Mouse (Mus musculus): ENCODE results near the gene Amotl1. TPM values are rescaled to one million over a fixed set of nuclear protein-coding genes. Genes with fewer than 3 reads are reported as not detected.
"Not testable (repeated sequence)": the region's sequence is repeated elsewhere in the genome, so short reads cannot be mapped to it uniquely, and the experiment has no call there.

The Amotl1 gene
- polyA plus RNA-seq (2016; fragmentation: Nextera tagmentation; extraction: Ambion mirVana), result 14.1 and 14.8 TPM in 2 replicates

DNA sequence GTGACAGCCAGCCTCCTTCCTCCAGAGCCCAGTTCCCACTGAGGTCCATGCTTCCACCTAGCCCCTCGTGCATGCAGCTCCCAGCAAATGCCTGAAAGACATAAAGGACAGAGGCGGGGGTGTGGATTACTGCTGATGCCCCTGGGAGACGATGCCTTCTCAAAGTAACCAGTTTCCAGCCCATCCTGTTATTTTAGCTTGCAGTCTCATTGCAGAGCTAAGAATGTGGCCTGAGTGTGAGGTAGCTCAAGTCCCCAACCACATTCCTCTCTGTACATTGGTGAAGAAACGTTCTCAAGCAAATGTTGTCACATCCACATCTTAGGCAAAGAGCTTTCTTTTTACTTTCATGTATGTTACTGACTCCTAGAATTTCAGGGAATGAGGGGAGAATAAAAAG is at the start of gene Amotl1:
Gene Amotl1 (minus strand): TSS at position 101 of the 400 bp plus-strand sequence.
- ATAC-seq (ENCODE audit: low FRiP score), result no peak
- H3K9me3 ChIP-seq, result no peaks in the 10 kb centered on the region
- WGBS, result 54% methylated on average over 4 of the region's 4 CpGs
- no peaks in the 10 kb centered on the region for H3K27me3 ChIP-seq
- no peak within 1 kb of the TSS for H3K9ac ChIP-seq
- no peak within 1 kb of the TSS for H3K4me2 ChIP-seq
- peaks cover 29% of the 10 kb centered on the region for H3K4me1 ChIP-seq
- no peaks in the 10 kb centered on the region for H3K36me3 ChIP-seq (replicated peaks)
- no peak within 1 kb of the TSS for H3K4me3 ChIP-seq (replicated peaks)
- H3K27ac ChIP-seq, result no peak within 1 kb of the TSS

DNA sequence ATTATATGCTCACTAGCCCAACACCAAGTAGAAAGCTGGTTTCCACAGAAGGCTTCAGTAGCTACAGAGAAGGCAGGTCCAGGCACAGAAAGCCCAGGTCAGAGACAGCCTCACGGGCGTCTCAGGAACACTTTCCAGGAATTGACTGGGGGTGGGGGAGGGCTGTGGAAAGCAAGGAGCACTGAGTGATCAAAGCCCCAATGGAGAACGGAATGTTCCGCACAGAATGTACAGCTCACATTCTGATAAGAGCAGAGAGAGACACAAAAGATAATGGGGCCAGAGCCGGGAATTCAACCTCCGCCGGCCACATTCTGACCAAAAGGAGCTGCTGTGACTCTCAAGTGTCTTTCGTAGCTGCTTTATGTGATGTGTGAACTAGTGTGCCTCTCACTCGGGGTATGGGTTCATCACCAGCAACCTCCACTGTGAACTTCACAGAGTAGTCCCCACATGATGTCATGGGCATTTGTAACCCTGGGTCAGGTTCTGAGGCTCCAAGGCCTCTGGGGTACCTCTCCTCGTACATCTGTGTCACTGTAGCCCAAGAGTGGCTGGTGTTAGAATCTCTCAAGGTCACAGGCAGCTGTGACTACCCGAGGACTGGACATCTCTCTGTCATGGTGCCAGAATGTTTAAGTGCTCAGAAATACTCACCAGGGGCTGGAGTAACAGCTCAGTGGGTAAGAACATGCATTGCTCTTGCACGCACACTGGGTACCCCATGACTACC is 44.7 kb upstream of the Amotl1 start:
- Histone ChIP-seq H3K36me3 (replicated peaks) (no peaks in the 10 kb centered on the region), H3K9me3 (no peaks in the 10 kb centered on the region), H3K27me3 (no peaks in the 10 kb centered on the region), H3K4me3 (replicated peaks) (no peak overlapping the region), H3K4me1 (no peaks in the 10 kb centered on the region), H3K9ac (no peak overlapping the region), H3K4me2 (no peak overlapping the region), H3K27ac (no peak overlapping the region)
- WGBS, result 77% methylated on average over 12 of the region's 12 CpGs
- no peak for ATAC-seq (ENCODE audit: low FRiP score)

DNA sequence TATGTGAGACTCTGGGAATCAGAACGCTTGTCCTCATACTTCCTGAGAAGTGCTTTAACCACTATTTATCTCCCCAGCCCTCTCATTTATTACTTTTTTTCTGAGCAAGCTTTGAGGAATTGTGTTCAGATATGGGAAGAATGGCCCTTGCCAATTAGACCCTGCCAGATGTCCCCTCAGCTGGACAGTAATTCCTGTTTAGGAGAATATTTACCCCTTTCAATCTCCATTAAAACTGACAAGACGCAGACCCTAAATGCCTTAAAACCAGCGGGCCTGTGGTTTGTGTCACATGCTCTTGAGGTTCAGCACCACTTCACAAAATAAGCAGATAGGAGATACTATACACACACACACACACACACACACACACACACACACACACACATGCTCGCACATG is 39.5 kb upstream of the Amotl1 start:
- no peak overlapping the region for H3K4me2 ChIP-seq
- no peaks in the 10 kb centered on the region for H3K36me3 ChIP-seq (replicated peaks)
- no peak overlapping the region for H3K9ac ChIP-seq
- ATAC-seq (ENCODE audit: low FRiP score), result no peak
- H3K4me3 ChIP-seq (replicated peaks), result no peak overlapping the region
- no peak overlapping the region for H3K27ac ChIP-seq
- H3K4me1 ChIP-seq, result no peaks in the 10 kb centered on the region
- no peaks in the 10 kb centered on the region for H3K27me3 ChIP-seq
- 80% methylated on average over 4 of the region's 4 CpGs for WGBS
- H3K9me3 ChIP-seq, result no peaks in the 10 kb centered on the region

DNA sequence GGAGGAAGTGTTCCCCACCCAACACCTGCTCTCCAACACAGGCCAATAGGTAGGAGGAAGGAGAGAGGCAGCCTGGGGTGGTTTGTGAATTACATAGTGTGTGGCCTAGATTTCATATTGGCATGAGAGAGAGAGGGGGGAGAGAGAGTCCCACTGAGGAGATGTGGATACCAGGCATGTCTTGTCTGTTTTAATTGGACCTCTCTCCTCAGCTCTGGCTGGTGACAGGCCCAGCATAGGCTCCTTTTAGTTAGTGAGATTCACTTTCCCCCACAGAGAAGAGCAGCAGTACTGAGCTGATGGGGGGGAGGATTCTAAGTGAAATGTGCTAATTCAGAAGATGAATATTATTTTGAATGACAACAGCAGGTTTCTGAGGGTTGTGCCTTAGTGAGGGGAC is 37.9 kb upstream of the Amotl1 start:
- H3K9me3 ChIP-seq, result no peaks in the 10 kb centered on the region
- no peak overlapping the region for H3K27ac ChIP-seq
- H3K27me3 ChIP-seq, result no peaks in the 10 kb centered on the region
- H3K4me2 ChIP-seq, result no peak overlapping the region
- H3K4me3 ChIP-seq (replicated peaks), result no peak overlapping the region
- no peaks in the 10 kb centered on the region for H3K36me3 ChIP-seq (replicated peaks)
- no peak overlapping the region for H3K9ac ChIP-seq
- ATAC-seq (ENCODE audit: low FRiP score), result no peak
- H3K4me1 ChIP-seq, result no peaks in the 10 kb centered on the region

DNA sequence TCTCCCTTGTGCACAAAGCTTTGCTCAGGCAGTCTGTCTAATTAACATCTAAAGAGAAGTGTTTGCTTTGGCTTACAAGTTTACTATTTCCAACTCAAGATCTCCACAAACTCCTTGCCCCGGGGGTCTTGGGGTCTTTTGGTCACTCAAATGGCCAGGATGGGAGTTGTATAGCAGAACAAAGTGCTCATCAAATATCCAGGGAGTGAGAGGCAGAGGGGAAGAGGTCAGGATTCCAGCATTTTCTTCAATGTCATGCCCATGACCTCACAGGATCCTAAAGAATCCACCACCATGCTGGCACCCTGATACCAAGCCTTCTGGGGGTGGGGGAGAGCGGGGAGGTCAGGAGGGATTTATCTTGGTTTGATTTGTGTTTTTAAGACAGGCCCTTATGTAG is 35.7 kb upstream of the Amotl1 start:
- Histone ChIP-seq H3K4me2 (no peak overlapping the region), H3K4me1 (peaks cover 3% of the 10 kb centered on the region; the same call in 1 of the 2 replicates), H3K27me3 (no peaks in the 10 kb centered on the region), H3K27ac (no peak overlapping the region), H3K36me3 (replicated peaks) (no peaks in the 10 kb centered on the region), H3K4me3 (replicated peaks) (no peak overlapping the region), H3K9me3 (no peaks in the 10 kb centered on the region), H3K9ac (no peak overlapping the region)
- no peak for ATAC-seq (ENCODE audit: low FRiP score)
- WGBS, result 56% methylated on average over 2 of the region's 2 CpGs

DNA sequence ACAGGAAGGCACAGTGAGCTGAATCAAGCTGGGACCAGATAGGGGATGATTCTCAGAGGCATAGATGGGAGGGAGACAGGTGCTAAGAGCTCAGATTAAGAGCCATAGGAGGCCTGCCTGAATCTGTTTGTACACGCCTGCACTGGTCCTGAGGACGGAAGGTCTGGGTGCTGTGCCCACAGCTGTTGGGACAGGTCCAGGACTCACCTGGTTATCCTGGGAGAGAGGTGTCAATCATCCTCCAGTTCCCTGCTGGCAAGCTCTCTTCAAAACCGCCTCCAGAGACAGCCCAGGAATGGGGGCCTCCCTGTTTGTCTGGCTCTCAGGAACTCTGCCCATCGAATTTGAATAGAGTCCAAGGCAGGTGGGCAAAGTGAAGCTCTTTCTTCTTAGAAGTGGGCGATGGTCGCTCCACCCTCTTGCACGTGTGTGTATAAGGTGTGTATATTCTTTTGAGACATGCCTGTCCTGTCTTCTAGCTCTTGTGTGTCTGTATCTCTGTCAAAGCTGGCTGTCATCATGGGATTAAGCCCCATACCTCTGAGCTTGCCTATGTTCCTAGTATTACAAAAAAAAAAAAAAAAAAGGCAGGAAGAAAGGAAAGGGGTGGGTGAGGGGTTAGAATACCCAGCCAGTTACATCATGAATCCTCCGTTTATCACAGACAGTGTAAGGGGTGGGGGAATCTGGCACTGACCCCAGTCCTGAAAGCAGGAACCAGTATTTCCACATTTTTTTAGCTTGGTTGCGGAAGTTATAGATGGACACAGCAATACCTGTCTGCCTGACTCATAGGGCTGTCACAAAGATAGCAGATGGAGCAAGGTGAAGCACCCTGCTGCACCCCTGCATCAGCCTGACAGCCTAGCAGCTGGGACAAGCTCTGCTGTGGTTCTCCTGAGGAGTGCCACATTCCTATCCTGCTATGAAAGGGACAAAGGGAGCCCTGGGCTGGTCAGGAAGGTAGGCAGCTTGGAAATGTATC is 31.1 kb upstream of the Amotl1 start:
- no peak overlapping the region for H3K27ac ChIP-seq
- no peak for ATAC-seq (ENCODE audit: low FRiP score)
- H3K36me3 ChIP-seq (replicated peaks), result no peaks in the 10 kb centered on the region
- H3K4me3 ChIP-seq (replicated peaks), result no peak overlapping the region
- H3K9me3 ChIP-seq, result no peaks in the 10 kb centered on the region
- no peak overlapping the region for H3K4me2 ChIP-seq
- H3K4me1 ChIP-seq, result peaks cover 3% of the 10 kb centered on the region; the same call in 1 of the 2 replicates
- no peak overlapping the region for H3K9ac ChIP-seq
- WGBS, result 61% methylated on average over 9 of the region's 9 CpGs
- no peaks in the 10 kb centered on the region for H3K27me3 ChIP-seq

DNA sequence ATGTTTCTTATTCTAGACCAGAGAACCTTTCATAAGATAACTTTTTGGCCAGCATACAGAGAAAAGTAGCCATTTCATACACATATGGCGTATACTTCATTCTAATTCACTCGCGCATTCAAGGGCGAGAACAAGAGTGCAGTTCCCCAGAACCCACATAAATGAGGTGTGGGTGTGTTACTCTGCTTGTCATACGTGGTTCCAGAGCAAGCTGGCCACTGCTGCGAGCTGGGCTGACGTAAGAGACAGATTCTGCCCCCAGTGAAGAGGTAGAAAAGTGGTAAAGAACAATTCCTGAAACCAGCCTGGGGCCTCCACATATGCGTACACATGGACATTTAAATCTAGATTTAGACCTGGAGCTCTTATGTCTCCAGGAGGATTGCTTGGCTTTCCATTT is 29.6 kb upstream of the Amotl1 start:
- H3K27ac ChIP-seq, result no peak overlapping the region
- ATAC-seq (ENCODE audit: low FRiP score), result no peak
- no peaks in the 10 kb centered on the region for H3K36me3 ChIP-seq (replicated peaks)
- H3K4me3 ChIP-seq (replicated peaks), result no peak overlapping the region
- 94% methylated on average over 8 of the region's 8 CpGs for WGBS
- H3K4me1 ChIP-seq, result peaks cover 3% of the 10 kb centered on the region; the same call in 1 of the 2 replicates
- no peak overlapping the region for H3K9ac ChIP-seq
- H3K4me2 ChIP-seq, result no peak overlapping the region
- H3K27me3 ChIP-seq, result no peaks in the 10 kb centered on the region
- no peaks in the 10 kb centered on the region for H3K9me3 ChIP-seq

DNA sequence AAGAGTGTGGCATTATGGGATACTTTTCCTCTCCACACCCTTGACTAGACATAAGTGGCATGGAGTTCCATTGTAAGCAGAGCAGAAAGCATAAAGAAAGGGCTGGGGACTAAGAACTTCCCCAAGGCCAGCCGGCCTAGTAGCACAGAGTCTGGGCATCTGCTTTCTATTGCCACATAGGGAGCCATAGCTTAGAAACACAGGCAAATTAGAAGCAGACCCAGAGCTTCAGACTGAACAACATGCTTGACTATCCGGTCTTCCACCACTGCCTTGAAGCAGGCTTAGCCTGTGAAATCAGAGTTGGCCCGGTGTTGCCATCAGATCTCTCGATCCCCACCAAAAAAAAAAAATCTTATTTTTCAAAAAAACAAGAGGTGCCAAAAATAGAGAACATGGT is 28.3 kb upstream of the Amotl1 start:
- no peaks in the 10 kb centered on the region for H3K9me3 ChIP-seq
- H3K36me3 ChIP-seq (replicated peaks), result no peaks in the 10 kb centered on the region
- no peaks in the 10 kb centered on the region for H3K27me3 ChIP-seq
- H3K9ac ChIP-seq, result no peak overlapping the region
- no peak for ATAC-seq (ENCODE audit: low FRiP score)
- H3K4me2 ChIP-seq, result no peak overlapping the region
- H3K4me3 ChIP-seq (replicated peaks), result no peak overlapping the region
- H3K27ac ChIP-seq, result no peak overlapping the region
- WGBS, result 82% methylated on average over 4 of the region's 4 CpGs
- H3K4me1 ChIP-seq, result peaks cover 3% of the 10 kb centered on the region; the same call in 1 of the 2 replicates

DNA sequence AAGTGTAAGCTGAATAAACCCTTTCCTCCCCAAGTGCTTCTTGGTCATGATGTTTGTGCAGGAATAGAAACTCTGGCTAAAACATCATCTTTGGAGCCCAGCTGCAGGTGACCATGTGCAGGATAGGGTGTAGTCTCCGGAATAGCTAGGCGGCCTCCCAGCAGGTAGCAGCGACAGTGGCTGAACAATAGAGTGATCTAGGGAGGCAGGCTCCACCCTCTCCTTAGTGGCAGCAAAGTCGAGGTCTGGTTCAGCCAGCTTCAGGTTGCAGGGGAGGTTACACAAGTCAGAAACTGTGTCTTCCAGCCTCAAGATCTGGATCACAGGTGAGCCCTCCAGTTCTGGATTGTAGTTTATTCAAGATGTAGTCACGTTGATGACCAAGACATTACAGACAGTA is 27.1 kb upstream of the Amotl1 start:
- H3K4me2 ChIP-seq; H3K9ac ChIP-seq; H3K27ac ChIP-seq; H3K36me3 ChIP-seq (replicated peaks); ATAC-seq (ENCODE audit: low FRiP score); H3K9me3 ChIP-seq; H3K4me1 ChIP-seq; H3K4me3 ChIP-seq (replicated peaks); H3K27me3 ChIP-seq: not testable (repeated sequence)
- WGBS, result 41% methylated on average over 5 of the region's 5 CpGs

DNA sequence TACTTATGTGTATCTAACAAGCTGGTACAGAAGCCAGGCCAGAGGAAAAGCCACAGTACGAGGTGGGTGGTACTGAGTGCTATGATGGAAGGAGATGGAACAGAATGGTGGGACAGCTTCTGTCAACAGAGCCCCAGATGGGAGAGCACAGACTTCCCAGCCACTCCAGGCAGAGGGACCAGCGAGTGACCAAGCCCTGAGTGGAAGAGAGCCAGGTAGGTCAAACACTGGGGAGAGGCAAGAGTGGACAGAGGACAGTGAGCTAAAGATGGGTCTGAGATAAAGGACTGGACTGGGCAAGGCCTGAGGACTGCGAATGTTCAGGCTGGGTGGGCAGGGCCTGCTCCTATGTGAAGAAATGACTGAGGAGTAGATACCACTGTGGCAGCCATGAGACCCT is 23.5 kb upstream of the Amotl1 start:
- Histone ChIP-seq H3K27me3 (no peaks in the 10 kb centered on the region), H3K4me3 (replicated peaks) (no peak overlapping the region), H3K4me1 (no peaks in the 10 kb centered on the region), H3K9ac (no peak overlapping the region), H3K4me2 (no peak overlapping the region), H3K9me3 (no peaks in the 10 kb centered on the region), H3K36me3 (replicated peaks) (no peaks in the 10 kb centered on the region), H3K27ac (no peak overlapping the region)
- 83% methylated on average over 3 of the region's 3 CpGs for WGBS
- ATAC-seq (ENCODE audit: low FRiP score), result no peak

DNA sequence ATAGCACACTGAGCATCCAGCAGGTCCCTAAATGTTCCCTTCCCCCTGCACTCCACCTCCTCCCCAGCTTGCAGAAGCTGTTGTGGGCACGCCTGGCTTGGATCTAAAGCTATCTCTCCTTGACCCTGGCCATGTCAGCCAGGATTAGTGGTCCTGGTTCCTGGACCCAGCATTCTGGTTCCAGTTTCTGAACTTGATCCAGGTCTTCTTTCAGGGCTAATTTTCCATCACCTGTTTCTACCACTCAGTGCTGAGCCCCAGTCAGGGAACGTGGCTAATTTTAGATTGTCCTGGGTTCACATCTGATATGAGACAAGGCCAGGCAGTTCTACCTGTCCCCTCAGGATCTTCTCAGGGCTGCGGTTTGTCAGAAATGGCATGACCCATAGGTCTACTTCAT is 21.2 kb upstream of the Amotl1 start:
- Histone ChIP-seq H3K4me3 (replicated peaks) (no peak overlapping the region), H3K27me3 (no peaks in the 10 kb centered on the region), H3K4me2 (no peak overlapping the region), H3K9ac (no peak overlapping the region), H3K4me1 (no peaks in the 10 kb centered on the region), H3K9me3 (no peaks in the 10 kb centered on the region), H3K36me3 (replicated peaks) (no peaks in the 10 kb centered on the region), H3K27ac (no peak overlapping the region)
- ATAC-seq (ENCODE audit: low FRiP score), result no peak
- WGBS, result 95% methylated on average over 3 of the region's 3 CpGs

DNA sequence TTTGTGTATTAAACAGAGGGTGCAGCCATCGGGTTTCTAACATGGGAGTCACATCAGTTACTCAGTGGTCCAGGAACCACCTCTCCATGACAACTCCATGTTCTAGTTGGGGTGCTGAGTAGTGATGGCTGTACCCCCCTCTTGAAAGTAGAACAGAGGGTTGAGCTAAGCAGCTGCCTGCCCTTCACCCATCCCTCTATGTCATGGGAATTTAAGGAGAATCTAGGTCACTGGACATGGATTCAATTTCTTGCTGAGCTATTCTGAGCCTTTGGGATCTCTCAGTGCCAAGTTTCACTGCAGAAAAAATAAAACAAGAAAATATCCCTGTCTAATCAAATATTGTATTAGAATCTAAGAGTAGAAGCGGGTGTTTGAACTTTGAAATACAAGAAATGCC is 18.7 kb upstream of the Amotl1 start:
- 90% methylated on average over 2 of the region's 2 CpGs for WGBS
- no peak for ATAC-seq (ENCODE audit: low FRiP score)
- H3K36me3 ChIP-seq (replicated peaks), result no peaks in the 10 kb centered on the region
- no peak overlapping the region for H3K9ac ChIP-seq
- no peaks in the 10 kb centered on the region for H3K27me3 ChIP-seq
- no peaks in the 10 kb centered on the region for H3K4me1 ChIP-seq
- H3K9me3 ChIP-seq, result no peaks in the 10 kb centered on the region
- H3K4me3 ChIP-seq (replicated peaks), result no peak overlapping the region
- no peak overlapping the region for H3K4me2 ChIP-seq
- no peak overlapping the region for H3K27ac ChIP-seq
